Mouse (Mus musculus) skeletal muscle tissue, adult 2 months (tissue): ENCODE results near the gene Traf3ip1.

Experiments
- DNase-seq: peaks from one replicate; pipeline ENCODE4 v3.0.0-alpha.2; 2012; ENCODE audit warnings: low read depth, low spot score

The Traf3ip1 gene

DNA sequence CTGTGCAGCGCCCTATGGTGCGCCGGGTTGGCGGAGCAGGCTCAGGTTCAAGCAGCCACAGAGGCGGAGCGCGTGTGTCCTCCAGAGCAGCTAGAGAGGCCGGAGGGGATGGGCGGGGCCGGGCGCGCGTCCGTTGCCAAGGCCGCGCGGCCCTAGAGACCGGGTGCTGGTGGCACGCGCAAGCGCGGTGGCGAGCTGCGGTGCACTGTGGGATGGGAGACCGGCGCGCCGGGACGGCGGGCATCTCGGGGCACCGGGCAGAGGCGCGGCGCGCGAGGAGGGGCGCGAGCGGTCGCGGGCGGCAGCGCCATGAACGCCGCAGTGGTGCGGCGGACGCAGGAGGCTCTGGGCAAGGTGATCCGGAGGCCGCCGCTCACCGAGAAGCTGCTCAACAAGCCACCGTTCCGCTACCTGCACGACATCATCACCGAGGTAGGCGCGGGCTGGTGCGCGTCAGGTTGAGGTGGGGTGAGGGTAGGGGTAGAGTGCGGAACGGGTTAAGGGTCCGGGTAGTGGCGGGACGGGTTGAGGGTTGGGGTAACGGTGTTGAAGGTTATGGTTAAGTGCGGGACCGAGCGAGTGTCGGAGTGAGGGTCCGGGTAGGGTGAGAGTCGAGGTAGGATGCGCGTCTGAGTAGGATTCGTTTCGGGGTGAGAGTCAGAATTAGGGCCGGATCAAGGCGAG is at the start of gene Traf3ip1:
Traf3ip1 (plus strand) TSS at position 191 of the 684 bp plus-strand sequence.
- peak; percentile 90 for DNase-seq

DNA sequence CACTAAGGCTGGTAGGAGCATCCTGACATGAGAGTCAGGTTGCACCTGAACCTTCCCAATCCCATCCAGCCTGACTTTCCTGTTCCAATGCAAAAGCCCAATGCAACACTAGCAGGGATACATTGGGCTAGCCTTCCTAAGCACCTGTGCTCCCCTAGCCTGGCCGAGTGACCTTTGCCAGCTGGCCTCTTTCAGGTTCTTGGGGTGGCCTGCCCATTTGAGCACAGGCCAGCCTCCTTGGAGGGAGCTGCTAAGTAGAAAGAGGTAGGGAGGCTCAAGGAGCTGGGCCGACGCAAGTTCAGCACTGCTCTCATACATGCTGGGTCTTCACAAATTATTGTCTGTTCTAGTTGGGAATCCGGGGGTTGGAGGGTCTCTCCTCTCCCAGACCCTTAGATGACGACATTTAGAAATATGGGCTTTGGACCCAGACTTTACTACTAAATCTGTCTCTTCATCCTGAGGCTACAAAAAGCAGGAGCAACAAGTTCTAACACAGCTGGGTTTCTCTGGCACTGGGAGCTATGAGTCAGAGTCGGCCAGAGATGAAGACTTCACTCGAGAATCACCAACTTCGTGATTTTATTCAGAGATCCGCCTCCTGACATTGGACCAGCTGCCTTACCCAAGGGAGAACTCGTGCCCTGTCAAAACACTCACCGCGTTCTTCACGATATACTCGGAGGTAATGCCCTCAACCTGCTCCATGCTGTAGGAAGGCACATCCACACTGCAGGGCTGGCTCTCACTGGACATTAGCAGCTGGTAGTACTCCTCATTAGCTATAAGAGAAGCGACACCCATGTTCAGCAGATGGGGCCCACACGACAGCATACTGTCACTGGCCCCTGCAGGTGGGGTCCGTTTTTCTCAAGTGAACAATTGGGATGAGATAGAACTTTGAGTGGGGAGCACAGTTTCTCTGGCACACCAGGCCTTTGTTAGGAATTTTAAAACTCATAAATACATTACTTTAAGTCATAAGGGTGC is 49.3 kb upstream of the Traf3ip1 start:
- DNase-seq, result no peak

DNA sequence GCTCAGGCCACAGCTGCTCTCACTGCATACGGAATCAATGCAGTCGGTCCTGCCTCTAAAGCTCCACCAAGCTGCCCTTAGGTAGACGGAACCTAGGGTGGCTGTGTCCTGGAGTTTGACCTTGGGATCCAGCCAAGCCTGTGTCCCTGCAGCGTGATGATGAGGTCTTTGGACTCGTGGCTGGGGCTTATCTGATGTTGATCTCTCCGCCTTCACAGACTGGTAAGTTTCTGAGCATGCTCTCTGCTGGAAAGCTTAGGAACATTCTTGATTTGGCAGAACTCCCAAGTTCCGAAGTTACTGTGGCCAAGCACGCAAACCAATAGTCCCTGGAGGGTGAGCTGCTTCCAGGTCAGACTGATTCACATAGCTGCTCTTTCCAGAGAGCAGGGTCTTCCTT is 48.4 kb upstream of the Traf3ip1 start:
- peak; percentile 94 for DNase-seq

DNA sequence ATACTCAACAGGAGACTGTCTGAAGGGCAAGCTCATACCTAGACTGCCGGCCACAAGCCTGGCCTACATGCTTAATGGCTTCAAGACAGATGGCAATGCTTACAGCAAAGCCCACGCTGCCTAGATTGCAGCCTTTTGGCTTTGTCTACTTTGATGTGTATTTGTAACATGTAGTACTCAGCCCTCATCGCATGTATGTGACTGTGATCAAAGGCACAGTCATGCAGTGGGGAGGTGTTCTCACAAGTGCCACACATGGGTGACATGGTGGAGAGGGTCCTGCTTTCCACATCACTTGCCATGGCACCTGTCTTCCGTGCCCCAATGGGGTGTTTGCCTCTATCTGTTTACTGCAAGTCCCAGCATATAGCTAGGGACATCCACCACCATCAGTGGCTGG is 47.9 kb upstream of the Traf3ip1 start:
- DNase-seq, result no peak

DNA sequence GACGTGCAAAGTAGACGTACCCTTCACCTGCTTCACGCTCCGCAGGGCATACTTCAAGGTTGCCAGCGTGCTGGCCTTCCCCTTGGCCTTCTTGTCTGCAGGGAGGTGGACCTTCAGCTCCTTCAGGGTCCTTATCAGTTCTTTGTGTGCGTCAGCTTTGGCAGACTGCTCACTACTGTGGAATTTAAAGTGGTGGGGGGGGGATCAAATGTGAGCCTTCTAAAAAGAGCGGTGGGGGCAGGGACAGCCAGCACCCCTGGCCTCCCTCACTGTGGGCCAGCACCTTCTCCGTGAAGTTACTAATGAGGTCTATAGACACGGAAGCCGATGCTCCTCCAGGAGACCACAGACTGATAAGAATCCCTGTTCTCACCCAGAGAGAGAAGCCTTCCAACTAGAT is 45.8 kb upstream of the Traf3ip1 start:
- DNase-seq, result no peak

DNA sequence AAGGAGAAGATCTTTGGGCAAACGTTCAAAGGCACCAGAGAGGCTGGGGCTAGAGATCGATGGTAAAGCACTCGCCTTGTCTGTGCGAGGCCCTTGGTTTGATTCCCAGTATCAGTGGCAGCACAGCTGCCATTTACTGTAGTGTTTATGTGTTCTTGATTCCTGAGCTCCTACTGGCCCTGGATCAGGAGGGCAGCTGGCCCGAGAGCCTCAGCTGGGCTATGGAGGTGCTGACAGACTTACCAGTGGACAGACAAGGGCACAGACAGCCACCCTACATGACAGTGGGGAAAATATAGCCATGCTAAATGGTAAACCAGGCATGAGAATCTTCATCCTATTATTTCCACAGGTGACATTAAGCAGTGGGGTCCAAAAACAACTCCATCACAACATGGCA is 43.6 kb upstream of the Traf3ip1 start:
- DNase-seq, result peak; percentile 78

DNA sequence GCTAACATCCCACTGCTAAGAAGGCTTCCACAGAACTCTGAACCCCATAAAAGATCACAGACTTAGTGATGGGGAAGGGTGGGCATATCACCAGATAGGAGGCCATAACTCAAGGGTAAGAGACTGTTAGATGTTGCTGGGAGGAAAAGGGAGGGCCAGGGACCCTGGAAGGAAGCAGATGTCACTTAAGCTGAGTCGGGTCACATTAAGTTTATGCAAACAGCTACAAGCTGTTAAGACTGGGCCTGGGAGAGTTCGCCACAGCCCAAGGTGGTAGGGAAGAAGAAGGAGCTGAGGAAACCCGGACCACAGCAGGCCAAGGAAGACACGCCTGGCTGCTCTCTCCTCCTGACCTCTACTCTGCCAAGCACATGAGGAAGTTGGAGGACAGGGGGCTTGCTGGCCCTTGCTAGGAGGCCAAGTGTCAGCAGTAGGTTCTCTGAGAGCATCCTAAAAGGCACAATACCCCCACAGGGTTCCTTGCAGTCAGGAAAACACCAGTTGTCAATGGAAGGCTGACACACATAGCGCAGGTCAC is 42.8 kb upstream of the Traf3ip1 start:
- DNase-seq, result no peak

DNA sequence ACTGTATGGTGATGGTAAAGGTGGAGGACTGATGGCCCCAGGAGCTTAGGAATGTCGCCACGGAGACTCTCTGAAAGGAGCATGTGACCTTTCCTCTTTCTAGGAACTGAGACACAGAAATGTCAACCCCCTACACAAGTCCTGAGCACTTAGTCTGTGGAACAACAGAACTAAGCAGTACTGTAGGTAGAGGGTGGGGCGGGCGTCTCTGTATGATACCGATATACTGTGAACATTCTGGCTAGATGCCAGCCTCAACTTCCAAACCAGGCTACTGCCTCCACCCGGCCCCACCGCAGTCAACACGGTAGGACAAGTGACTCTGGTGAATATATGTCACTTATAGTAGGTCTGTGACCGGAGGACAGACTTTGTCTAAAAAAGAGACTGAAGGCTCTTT is 40.5 kb upstream of the Traf3ip1 start:
- DNase-seq, result no peak

DNA sequence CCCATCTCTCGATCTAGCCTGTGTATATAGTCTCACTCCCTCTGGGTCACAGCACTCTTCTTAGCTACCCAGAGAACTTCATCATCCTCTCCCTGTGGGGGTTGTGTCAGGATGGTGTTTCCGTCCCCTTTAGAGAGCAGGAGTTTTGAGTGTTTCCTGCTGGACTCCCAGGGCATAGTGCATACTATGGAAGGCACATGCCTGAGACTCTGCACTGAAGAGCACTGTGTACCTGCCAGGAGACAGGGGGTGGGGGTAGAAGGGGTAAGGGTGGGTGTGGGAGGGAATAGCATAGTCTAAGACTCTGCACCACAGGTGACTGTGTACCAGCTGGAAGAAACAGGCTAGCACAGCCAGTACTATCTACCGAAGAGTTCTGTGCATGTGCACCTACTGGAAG is 40.1 kb upstream of the Traf3ip1 start:
- no peak for DNase-seq

DNA sequence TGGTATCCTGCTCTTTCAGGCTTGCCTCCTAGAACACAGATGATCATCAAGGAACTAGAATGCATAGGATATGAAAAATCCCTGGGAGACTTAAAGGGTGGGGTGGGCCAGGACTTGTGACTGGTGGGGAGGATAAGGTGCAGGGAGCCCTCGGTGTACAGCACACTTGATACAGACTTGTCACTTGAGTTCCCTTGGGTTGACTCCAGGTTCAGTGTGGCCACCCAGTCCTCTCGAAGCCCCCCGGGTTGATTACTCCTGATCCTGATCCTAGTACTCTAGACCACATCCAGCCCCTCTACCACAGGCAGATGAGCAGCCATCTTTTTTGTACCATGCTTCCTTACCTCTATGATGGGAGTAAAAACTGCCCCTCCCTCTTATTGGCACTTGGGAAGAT is 39.5 kb upstream of the Traf3ip1 start:
- no peak for DNase-seq

DNA sequence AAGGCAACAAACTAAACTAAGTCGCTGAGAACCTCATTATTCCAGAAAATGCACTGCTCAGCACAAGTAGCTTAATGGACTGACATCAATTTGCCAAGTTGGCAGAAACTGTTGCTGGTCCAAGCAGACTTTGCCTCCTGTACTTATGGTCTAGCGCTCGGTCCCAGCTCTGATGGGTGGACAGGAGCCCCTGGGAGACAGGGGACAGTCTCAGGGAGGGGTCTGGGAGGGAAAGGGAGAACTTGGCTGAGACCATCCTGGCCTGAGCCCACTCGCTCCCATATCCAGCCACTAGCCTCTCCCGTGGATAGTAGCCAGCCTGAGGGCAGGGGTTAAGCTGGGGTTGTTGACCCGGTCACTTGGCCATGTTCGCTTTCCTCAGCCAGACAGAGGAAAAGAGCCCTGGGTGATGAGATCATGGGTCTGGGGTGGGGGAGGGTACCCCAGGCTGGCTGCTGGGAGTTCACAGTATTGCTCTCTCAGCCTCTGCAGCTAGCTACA is 38.7 kb upstream of the Traf3ip1 start:
- DNase-seq, result peak; percentile 59

DNA sequence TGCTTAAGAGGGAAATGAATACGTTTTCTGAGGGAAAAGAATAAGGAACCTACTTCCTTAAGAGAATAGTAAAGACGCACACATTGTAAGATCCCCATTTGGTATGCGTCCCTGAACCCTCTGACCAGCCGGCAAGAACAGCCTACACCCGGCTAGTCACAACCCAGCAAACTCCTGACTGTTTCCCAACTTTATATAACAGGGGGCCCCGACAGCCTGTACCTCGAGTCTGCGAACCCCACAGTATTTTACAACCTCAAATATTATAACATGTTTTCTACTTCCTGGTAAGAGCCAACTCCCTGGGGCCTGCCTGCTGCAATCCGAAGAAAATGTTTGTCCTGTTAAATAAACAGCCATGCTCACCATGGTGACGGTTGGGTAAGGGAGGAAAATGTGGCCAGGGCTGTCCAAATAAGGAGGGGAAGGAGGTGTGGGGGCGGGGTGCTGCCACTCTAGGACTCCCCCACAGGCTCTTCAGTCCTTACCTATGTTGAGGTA is 38.1 kb upstream of the Traf3ip1 start:
- DNase-seq, result peak; percentile 72

DNA sequence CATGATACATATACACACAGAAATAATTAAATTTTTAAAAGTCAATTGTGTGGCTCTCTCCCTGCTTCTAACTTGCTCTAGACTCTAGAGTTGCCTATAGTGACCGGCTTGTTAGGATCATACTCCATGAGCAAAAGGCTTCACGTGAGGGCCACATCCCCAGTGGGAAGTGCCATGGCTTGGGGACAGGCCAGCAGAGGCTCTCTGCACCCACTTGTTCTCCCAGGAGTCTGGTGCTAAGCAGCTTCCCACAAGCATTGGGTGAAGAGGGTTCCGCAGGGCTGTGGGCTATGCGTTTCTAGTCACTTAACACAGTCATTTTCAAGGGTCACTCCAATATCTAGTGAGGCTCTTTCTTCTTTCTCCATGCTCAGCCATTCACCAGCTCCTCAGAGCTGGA is 37.3 kb upstream of the Traf3ip1 start:
- DNase-seq, result no peak

DNA sequence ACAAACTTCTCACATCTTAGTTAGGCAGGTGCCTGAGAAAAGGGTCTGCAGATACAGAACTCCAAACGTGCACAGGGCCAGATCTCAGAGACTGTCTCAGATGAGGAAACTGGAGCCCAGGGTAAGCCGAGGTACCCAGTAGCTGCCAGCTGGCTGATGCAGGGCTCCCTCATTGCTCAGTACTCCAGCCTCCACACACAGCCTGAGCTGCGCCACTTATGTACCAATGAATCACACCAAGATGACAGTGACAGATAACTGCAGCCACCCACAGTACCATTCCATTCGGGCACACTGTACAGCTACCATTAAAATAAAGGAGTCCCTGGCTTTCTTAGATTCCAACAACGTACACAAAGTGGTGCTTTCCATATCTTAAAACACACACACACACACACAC is 36.7 kb upstream of the Traf3ip1 start:
- DNase-seq, result no peak

DNA sequence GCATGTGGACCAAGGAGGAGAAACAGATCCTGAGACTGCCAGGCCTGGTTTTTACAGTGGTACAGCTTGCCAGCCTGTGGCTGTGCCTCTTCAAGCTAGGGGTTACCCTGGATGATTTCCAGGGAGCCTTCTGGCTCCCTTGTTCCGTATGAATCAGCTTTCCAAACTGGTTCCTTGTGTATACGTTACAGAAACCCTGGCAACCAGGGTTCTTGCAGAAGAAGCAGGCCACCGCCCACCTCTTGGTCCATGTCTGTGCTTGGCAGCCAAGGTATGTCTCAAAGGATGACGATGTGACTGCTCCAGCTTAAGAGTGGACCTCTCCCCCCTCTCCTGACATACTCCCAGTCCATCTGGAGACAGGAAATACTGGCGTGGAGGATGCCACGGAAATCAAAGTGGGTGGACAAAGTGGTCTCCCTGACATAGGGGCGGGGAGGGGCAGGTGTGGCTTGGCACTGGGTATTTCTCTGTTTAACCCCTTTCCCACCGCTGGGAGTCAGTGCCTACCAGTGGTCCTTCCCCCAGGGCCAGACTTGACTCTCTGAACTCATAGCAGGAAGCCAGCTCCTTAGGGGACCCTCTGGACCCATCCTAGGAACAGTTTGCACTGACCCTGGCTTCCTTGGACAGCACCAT is 36.1 kb upstream of the Traf3ip1 start:
- peak; percentile 56 for DNase-seq

DNA sequence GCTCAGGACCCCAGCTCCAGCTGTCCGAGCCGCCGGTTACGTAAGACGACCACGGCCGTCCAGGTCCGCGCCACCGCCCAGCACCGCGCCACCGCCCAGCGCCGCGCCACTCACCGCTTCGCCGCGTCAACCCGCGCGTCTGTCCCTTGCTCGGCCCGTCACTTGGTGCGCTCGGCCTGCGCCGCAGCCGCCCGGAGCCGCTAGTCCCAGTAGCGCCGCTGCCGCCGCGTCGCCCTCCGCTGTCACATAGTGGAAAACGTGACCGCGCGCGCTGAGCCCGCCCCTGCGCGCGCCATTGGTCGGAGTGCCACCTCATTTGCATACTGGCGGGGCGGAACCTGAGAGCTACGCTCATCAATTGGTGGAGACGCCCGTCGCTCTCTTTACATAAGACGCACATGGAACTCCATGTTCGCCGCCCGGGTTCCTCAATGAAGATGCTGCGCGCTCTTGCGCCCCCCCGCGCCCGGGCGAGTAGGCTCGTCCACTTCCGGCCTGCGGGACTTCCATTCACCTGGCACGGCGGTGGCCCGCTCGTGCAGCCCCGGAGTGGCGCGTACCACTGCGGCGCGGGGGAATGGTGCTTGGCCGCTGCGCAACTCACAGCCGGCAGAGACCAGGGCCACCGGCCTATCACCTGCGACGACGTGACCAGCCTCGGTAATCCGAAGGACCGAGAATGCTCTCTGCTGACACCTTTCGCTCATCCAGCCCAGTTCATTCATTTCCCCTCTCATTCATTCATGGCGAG is 35.2 kb upstream of the Traf3ip1 start, which contains the start of gene Per2:
Per2 (minus strand) TSS at position 266 of the 751 bp plus-strand sequence.
- peak; percentile 99 for DNase-seq

DNA sequence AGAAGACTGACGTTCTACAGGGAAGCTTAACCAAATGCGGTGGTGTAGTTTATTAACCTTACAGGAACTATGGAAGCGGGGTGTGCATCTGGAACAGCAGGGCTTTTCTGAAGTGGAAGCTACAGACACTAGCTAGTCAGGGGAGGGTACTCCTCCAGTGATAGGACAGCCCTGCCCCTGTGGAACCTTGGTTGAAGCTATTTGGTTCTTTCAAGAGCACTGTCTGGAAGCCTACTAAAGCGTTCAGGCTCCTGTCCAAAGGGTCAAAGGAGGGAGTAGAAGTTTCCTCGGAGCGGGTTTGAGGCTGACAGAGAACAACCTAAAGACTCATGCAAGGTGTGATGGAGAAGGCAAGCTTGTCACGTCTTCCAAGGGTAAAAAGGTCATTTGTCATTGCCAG is 34.4 kb upstream of the Traf3ip1 start:
- no peak for DNase-seq

DNA sequence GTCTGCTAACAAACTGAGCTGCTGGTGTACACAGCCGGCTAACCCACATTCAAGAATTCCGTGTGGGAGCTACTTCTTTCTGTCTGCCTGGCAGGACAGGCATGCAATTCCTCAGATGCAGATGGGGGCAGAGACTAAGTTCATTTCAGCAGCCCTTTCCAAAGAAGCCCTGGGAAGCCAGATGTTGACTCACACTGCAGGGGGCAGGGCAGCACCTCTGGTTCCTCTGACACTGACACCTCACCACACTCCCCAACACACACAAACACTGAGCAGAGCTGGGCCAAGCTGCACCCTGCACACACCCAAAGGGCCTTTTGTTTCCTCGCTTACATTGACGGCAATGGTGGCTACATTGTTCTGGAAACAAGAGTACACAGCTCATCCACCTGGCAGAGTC is 33.9 kb upstream of the Traf3ip1 start:
- no peak for DNase-seq

DNA sequence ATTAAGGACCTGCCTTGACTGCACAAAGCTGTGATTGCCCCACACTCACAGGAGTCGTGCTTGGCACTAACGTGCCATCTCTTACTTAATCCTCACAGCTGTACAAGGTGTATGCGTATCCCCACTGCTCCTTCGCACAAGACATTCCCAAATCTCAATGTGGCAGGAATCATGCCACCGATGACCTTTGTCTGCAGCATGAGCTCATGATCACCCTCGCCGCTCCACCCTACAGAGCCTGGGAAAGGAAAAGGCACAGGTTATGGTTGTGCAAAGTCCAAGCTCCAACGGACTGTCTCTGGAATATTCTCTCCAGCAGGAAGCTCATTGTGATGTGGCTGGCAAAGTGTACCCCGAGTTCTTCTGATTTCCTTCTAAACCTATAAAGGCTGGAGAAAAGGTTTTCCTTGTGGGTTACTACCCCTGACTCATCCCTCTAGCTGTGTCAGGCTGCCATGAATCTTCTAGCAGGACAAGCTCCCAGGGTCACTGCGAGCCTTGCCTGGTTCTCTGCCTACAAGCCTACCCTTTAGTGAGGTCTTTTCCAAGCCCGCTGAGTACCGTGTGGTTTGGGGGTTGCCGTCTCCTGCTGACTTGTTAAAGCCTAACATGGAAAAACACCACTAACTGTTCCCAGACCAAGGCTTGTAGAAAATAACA is 31.0 kb upstream of the Traf3ip1 start:
- no peak for DNase-seq

DNA sequence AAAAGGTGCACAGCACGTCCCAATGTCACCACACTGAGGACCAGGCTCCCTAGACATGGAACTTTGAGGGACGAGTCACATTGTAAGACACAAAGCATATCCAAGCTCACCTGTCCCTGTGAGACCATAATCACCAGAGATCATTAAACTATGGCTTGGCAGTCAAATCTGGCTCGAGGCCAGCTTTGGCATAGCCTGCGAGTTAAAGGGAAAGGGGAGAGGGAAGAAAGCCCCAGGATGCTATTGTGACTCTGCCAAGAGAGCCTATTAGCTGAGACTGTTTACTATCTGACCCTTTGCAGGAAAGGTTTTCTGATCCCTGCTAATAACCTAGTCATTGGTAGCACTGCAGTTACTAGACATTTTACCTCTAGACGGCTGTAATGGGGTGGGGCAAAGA is 30.0 kb upstream of the Traf3ip1 start:
- DNase-seq, result no peak
